Mouse (Mus musculus) urinary bladder, postnatal 14 days (tissue): ENCODE data around the gene Ap2a2.

Source experiments
- DNase-seq: peaks from one replicate; pipeline ENCODE4 v3.0.0; 2021; ENCODE audit warnings: low spot score

Ap2a2 gene

GRCm38 (mm10) chr7:141561682-141562391, at the start of gene Ap2a2:
Ap2a2 (plus strand) TSS chr7:141562173.
- DNase-seq, result peak; percentile 92

- DNase-seq, result no peak
Measured at GRCm38 (mm10) chr7:141517638-141518037, 44.3 kb upstream of the Ap2a2 start.

- DNase-seq, result no peak
Measured at GRCm38 (mm10) chr7:141518296-141518695, 43.7 kb upstream of the Ap2a2 start.

GRCm38 (mm10) chr7:141518926-141519325, 43.0 kb upstream of the Ap2a2 start:
- no peak for DNase-seq

- DNase-seq, result no peak
Measured at GRCm38 (mm10) chr7:141519795-141520194, 42.2 kb upstream of the Ap2a2 start.

GRCm38 (mm10) chr7:141523007-141523406, 39.0 kb upstream of the Ap2a2 start:
- no peak for DNase-seq

- DNase-seq, result no peak
Measured at GRCm38 (mm10) chr7:141524271-141524670, 37.7 kb upstream of the Ap2a2 start.

GRCm38 (mm10) chr7:141524760-141525579, 37.0 kb upstream of the Ap2a2 start:
- peak; percentile 71 for DNase-seq

GRCm38 (mm10) chr7:141525580-141525925, 36.4 kb upstream of the Ap2a2 start:
- no peak for DNase-seq

- DNase-seq, result no peak
Measured at GRCm38 (mm10) chr7:141535570-141535969, 26.4 kb upstream of the Ap2a2 start.

GRCm38 (mm10) chr7:141538852-141539555, 23.0 kb upstream of the Ap2a2 start:
- DNase-seq, result peak; percentile 17

- peak; percentile 99 for DNase-seq
Measured at GRCm38 (mm10) chr7:141539556-141540311, 22.2 kb upstream of the Ap2a2 start, which contains the start of gene Chid1. Chid1 (minus strand) TSS chr7:141539857.

GRCm38 (mm10) chr7:141540312-141541081, 21.5 kb upstream of the Ap2a2 start:
- peak; percentile 72 for DNase-seq

- no peak for DNase-seq
Measured at GRCm38 (mm10) chr7:141541681-141542080, 20.3 kb upstream of the Ap2a2 start.

- no peak for DNase-seq
Measured at GRCm38 (mm10) chr7:141542588-141542987, 19.4 kb upstream of the Ap2a2 start.

- no peak for DNase-seq
Measured at GRCm38 (mm10) chr7:141544654-141545053, 17.3 kb upstream of the Ap2a2 start.

GRCm38 (mm10) chr7:141549432-141550061, 12.4 kb upstream of the Ap2a2 start:
- DNase-seq, result no peak

GRCm38 (mm10) chr7:141550464-141550863, 11.5 kb upstream of the Ap2a2 start:
- DNase-seq, result no peak

- no peak for DNase-seq
Measured at GRCm38 (mm10) chr7:141558329-141558776, 3.6 kb upstream of the Ap2a2 start.

- no peak for DNase-seq
Measured at GRCm38 (mm10) chr7:141558946-141559345, 3.0 kb upstream of the Ap2a2 start.
